8 mouse cellular contexts compared by ENCODE assay signal in the genomic region with DNA sequence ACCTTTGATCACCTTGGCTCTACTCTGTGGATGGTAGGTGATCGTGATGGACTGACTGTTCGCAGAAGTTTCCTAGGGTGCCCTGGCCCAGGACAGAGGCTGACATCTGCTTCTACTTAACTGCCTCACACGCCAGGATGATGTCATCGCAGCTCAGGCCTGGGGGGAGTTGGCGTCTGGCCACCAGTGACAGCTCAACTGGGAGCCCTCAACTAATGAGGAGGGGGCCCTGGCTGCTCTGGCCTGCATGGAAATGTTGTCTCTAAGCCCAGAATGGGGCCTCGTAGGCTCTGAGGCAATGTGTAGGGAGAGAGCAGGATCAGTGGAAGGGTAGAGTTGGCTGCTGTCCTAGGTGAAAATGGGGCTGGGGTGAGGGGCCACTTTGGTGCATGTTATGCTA.
A peak's percentile ranks its signal among the peaks of the same experiment; 100 is the strongest.
DNase-seq lines count a peak whose midpoint lies in the region; ATAC-seq and TF ChIP-seq lines count a peak whose summit lies in the region.

No protein-coding gene starts in this region.

- no peaks in the 10 kb centered on the region for H3K36me3 ChIP-seq in lung, embryonic 14.5 days (ENCODE audit: insufficient read depth)
- no peaks in the 10 kb centered on the region for H3K36me3 ChIP-seq in heart, embryonic 15.5 days
- no peaks in the 10 kb centered on the region for H3K36me3 ChIP-seq in neural tube, embryonic 11.5 days (ENCODE audit: control insufficient read depth, insufficient read depth, low read length)
- H3K36me3 ChIP-seq in liver, embryonic 12.5 days, result no peaks in the 10 kb centered on the region

- no peak overlapping the region for H3K9ac ChIP-seq in lung, embryonic 14.5 days
- H3K9ac ChIP-seq in heart, embryonic 15.5 days, result no peak overlapping the region
- no peak overlapping the region for H3K9ac ChIP-seq in neural tube, embryonic 11.5 days (ENCODE audit: low read length)
- no peak overlapping the region for H3K9ac ChIP-seq in liver, embryonic 12.5 days

- peak; percentile 94 for ATAC-seq in lung, embryonic 14.5 days (ENCODE audit: insufficient read depth)
- peak; percentile 75 for ATAC-seq in heart, embryonic 15.5 days (replicated peaks; ENCODE audit: insufficient number of reproducible peaks, insufficient read depth, low FRiP score, low read depth)
- no peak for ATAC-seq in neural tube, embryonic 11.5 days (ENCODE audit: insufficient read depth, low FRiP score, low TSS enrichment)
- ATAC-seq in liver, embryonic 12.5 days, result no peak

- peaks cover 7% of the 10 kb centered on the region; the same call in 1 of the 2 replicates for H3K4me1 ChIP-seq in lung, embryonic 14.5 days (ENCODE audit: insufficient read depth)
- no peaks in the 10 kb centered on the region for H3K4me1 ChIP-seq in lung, adult 2 months (ENCODE audit: control insufficient read depth, insufficient read depth, low read length)
- H3K4me1 ChIP-seq in heart, embryonic 15.5 days (replicated peaks), result peaks cover 24% of the 10 kb centered on the region
- H3K4me1 ChIP-seq in neural tube, embryonic 11.5 days (ENCODE audit: control insufficient read depth, insufficient read depth, low read length), result no peaks in the 10 kb centered on the region
- H3K4me1 ChIP-seq in liver, embryonic 12.5 days, result no peaks in the 10 kb centered on the region

- no peaks in the 10 kb centered on the region for H3K27me3 ChIP-seq in lung, embryonic 14.5 days (ENCODE audit: insufficient read depth, low read length)
- H3K27me3 ChIP-seq in heart, embryonic 15.5 days, result no peaks in the 10 kb centered on the region
- H3K27me3 ChIP-seq in neural tube, embryonic 11.5 days (ENCODE audit: control insufficient read depth, insufficient read depth, low read length), result no peaks in the 10 kb centered on the region
- H3K27me3 ChIP-seq in liver, embryonic 12.5 days (replicated peaks), result no peaks in the 10 kb centered on the region

- intact Hi-C loops in left cerebral cortex, adult 2 months (cut with DNase I), result no loop called here

- no peaks in the 10 kb centered on the region for H3K9me3 ChIP-seq in lung, embryonic 14.5 days (ENCODE audit: low read depth, low read length)
- H3K9me3 ChIP-seq in heart, embryonic 15.5 days (replicated peaks), result no peaks in the 10 kb centered on the region
- H3K9me3 ChIP-seq in neural tube, embryonic 11.5 days (ENCODE audit: control insufficient read depth, low read length), result no peaks in the 10 kb centered on the region
- no peaks in the 10 kb centered on the region for H3K9me3 ChIP-seq in liver, embryonic 12.5 days (replicated peaks)

- H3K4me3 ChIP-seq in lung, embryonic 14.5 days (ENCODE audit: low read depth, low read length), result no peak overlapping the region
- no peak overlapping the region for H3K4me3 ChIP-seq in lung, adult 2 months (replicated peaks; ENCODE audit: extremely low read depth, low read depth, low read length)
- H3K4me3 ChIP-seq in heart, embryonic 15.5 days, result no peak overlapping the region
- no peak overlapping the region for H3K4me3 ChIP-seq in neural tube, embryonic 11.5 days (ENCODE audit: low read depth, low read length)
- H3K4me3 ChIP-seq in left cerebral cortex, adult 2 months, result no peak overlapping the region
- no peak overlapping the region for H3K4me3 ChIP-seq in liver, embryonic 12.5 days

- no peak overlapping the region for H3K4me2 ChIP-seq in lung, embryonic 14.5 days
- H3K4me2 ChIP-seq in heart, embryonic 15.5 days, result no peak overlapping the region
- no peak overlapping the region for H3K4me2 ChIP-seq in neural tube, embryonic 11.5 days (ENCODE audit: low read depth)
- H3K4me2 ChIP-seq in liver, embryonic 12.5 days, result no peak overlapping the region

- TF ChIP-seq POLR2A in lung, adult 2 months (IDR thresholded peaks at IDR 0.05; ENCODE audit: borderline replicate concordance, extremely low read depth, low read depth, low read length), result no peak

- peak; percentile 97 for DNase-seq in lung, embryonic 14.5 days
- DNase-seq in lung, adult 2 months, result no peak
- DNase-seq in embryo, embryonic 11.5 days (ENCODE audit: low read depth, low spot score), result peak; percentile 42
- peak; percentile 23 for DNase-seq in neural tube, embryonic 11.5 days (ENCODE audit: low spot score)
- no peak for DNase-seq in left cerebral cortex, adult 2 months (ENCODE audit: extremely low spot score in 1 of 2, low spot score in 2 of 2)
- DNase-seq in layer of hippocampus, adult 8-10 months (ENCODE audit: low spot score in 2 of 2), result no peak

- peak overlapping the region; percentile 73 for H3K27ac ChIP-seq in lung, embryonic 14.5 days (ENCODE audit: low read depth)
- H3K27ac ChIP-seq in heart, embryonic 15.5 days, result peak overlapping the region; percentile 37
- no peak overlapping the region for H3K27ac ChIP-seq in neural tube, embryonic 11.5 days (ENCODE audit: low read depth, low read length)
- H3K27ac ChIP-seq in left cerebral cortex, adult 2 months, result no peak overlapping the region
- H3K27ac ChIP-seq in liver, embryonic 12.5 days, result no peak overlapping the region

- TF ChIP-seq CTCF in lung, embryonic 14.5 days (IDR thresholded peaks at IDR 0.05; ENCODE audit: low read depth), result no peak
- no peak for TF ChIP-seq CTCF in lung, adult 2 months (IDR thresholded peaks at IDR 0.05; ENCODE audit: insufficient read depth, low read length)
- TF ChIP-seq CTCF in left cerebral cortex, adult 2 months (IDR thresholded peaks at IDR 0.05), result no peak

- 25% methylated on average over 6 of the region's 6 CpGs for WGBS in lung, embryonic 14.5 days
- WGBS in lung, adult 2 months, result 54% methylated on average over 6 of the region's 6 CpGs
- WGBS in heart, embryonic 15.5 days, result 18% methylated on average over 6 of the region's 6 CpGs
- WGBS in neural tube, embryonic 11.5 days, result 62% methylated on average over 6 of the region's 6 CpGs
- WGBS in liver, embryonic 12.5 days (ENCODE audit: insufficient replicate concordance), result 50% methylated on average over 6 of the region's 6 CpGs

Comparison
In these comparisons a context has a peak if more than half of its experiments do, and no peak if none do; other contexts are left out.
1. DNase-seq: peak in lung, embryonic 14.5 days (single experiment), embryo, embryonic 11.5 days (single experiment) and neural tube, embryonic 11.5 days (single experiment); none in lung, adult 2 months (single experiment), left cerebral cortex, adult 2 months (0 of 2) and layer of hippocampus, adult 8-10 months (0 of 2).
2. ATAC-seq: peak in lung, embryonic 14.5 days (single experiment) and heart, embryonic 15.5 days (single experiment); none in neural tube, embryonic 11.5 days (single experiment) and liver, embryonic 12.5 days (single experiment).
3. H3K27ac ChIP-seq: peak in lung, embryonic 14.5 days (single experiment) and heart, embryonic 15.5 days (single experiment); none in neural tube, embryonic 11.5 days (single experiment), left cerebral cortex, adult 2 months (single experiment) and liver, embryonic 12.5 days (single experiment).